Comparison of ENCODE assay signal across 9 mouse cellular contexts in the genomic region with DNA sequence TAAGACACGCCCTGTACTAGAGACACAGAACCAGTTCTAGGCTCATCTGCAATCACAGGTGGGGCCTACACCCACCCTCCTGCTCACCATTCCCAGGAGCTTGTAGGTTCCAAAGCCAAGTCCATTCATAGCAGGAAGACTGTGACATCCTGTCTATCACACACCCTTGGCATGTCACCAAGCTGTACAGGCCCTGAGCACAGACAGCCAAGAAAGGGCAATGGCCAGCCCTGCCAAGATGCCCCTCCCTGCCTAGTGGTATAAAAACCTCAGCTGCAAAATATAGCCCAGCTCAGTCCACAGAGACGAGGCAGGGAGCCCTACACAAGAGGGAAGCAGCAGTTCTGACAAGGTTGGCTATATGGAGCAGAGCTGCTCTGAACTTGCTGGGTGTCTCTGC. TPM values are rescaled to one million over a fixed set of nuclear protein-coding genes. Genes with fewer than 3 reads are reported as not detected.
A peak's percentile ranks its signal among the peaks of the same experiment; 100 is the strongest.
DNase-seq lines count a peak whose midpoint lies in the region; ATAC-seq and TF ChIP-seq lines count a peak whose summit lies in the region.
"Had no signal": no experiment of that assay in that cellular context is flagged by ENCODE, and none has a peak within 500 bp of the region (broad histone marks: within the 10 kb centered on the region; RNA-seq: fewer than 3 reads in every experiment).

No protein-coding gene starts in this region.

- no peak overlapping the region for H3K4me2 ChIP-seq in hindbrain, postnatal 0 days (ENCODE audit: low read depth, low read length)
- no peak overlapping the region for H3K4me2 ChIP-seq in hindbrain, embryonic 13.5 days
- H3K4me2 ChIP-seq: hindbrain, embryonic 12.5 days had no signal

- H3K27ac ChIP-seq in hindbrain, postnatal 0 days, result no peak overlapping the region
- no peak overlapping the region for H3K27ac ChIP-seq in hindbrain, embryonic 13.5 days
- H3K27ac ChIP-seq: hindbrain, embryonic 12.5 days had no signal

- WGBS in hindbrain, postnatal 0 days, result 66% methylated on average over 2 of the region's 2 CpGs
- 73% methylated on average over 2 of the region's 2 CpGs for WGBS in hindbrain, embryonic 13.5 days

- H3K9me3 ChIP-seq in hindbrain, postnatal 0 days (ENCODE audit: low read length), result no peaks in the 10 kb centered on the region
- H3K9me3 ChIP-seq in hindbrain, embryonic 13.5 days, result no peaks in the 10 kb centered on the region
- H3K9me3 ChIP-seq: hindbrain, embryonic 12.5 days had no signal

- intact Hi-C loops in heart, postnatal 36 days (cut with DNase I), result no loop called here

- H3K4me3 ChIP-seq in hindbrain, postnatal 0 days (ENCODE audit: low read length), result no peak overlapping the region
- no peak overlapping the region for H3K4me3 ChIP-seq in hindbrain, embryonic 13.5 days
- H3K4me3 ChIP-seq: hindbrain, embryonic 12.5 days had no signal

- ATAC-seq in hindbrain, postnatal 0 days, result no peak; the same call in 1 of the 2 replicates
- ATAC-seq in hindbrain, embryonic 13.5 days (ENCODE audit: low FRiP score), result no peak

- H3K4me1 ChIP-seq in hindbrain, postnatal 0 days (ENCODE audit: insufficient read depth, low read length), result no peaks in the 10 kb centered on the region
- H3K4me1 ChIP-seq in hindbrain, embryonic 13.5 days (replicated peaks), result peaks cover 25% of the 10 kb centered on the region; the same call in 1 of the 2 replicates

- no peak for TF ChIP-seq CTCF in hindbrain, postnatal 0 days (IDR thresholded peaks at IDR 0.05; ENCODE audit: low read depth)

- H3K9ac ChIP-seq in hindbrain, postnatal 0 days (replicated peaks; ENCODE audit: low read length), result no peak overlapping the region
- H3K9ac ChIP-seq in hindbrain, embryonic 13.5 days, result no peak overlapping the region
- H3K9ac ChIP-seq: hindbrain, embryonic 12.5 days had no signal

- peak; percentile 16 for DNase-seq in hindbrain, postnatal 0 days (ENCODE audit: low spot score)
- peak; percentile 61 to 77 for DNase-seq in cerebellum, postnatal 25 days
- DNase-seq in heart, postnatal 36 days, result peak; percentile 69 to 77
- peak; percentile 84 for DNase-seq in lung, postnatal 25 days (ENCODE audit: low spot score)
- no peak for DNase-seq in frontal cortex, postnatal 25 days (ENCODE audit: low spot score in 2 of 2)
- no peak for DNase-seq in thymus, postnatal 0 days (ENCODE audit: low spot score)
- DNase-seq in layer of hippocampus, postnatal 25 days (ENCODE audit: extremely low spot score in 1 of 2, low spot score in 1 of 2), result no peak

- no peaks in the 10 kb centered on the region for H3K27me3 ChIP-seq in hindbrain, postnatal 0 days (ENCODE audit: insufficient read depth, low read length)
- no peaks in the 10 kb centered on the region for H3K27me3 ChIP-seq in hindbrain, embryonic 13.5 days
- H3K27me3 ChIP-seq: hindbrain, embryonic 12.5 days had no signal

- no peaks in the 10 kb centered on the region for H3K36me3 ChIP-seq in hindbrain, postnatal 0 days (ENCODE audit: insufficient read depth, low read length)
- H3K36me3 ChIP-seq in hindbrain, embryonic 13.5 days, result no peaks in the 10 kb centered on the region
- H3K36me3 ChIP-seq: hindbrain, embryonic 12.5 days had no signal

RNA-seq across cellular contexts. Expression of gene Mob2, which starts 26.7 kb away (rescaled TPM):
- 41.1 and 45.5 TPM in 2 replicates for total RNA-seq in hindbrain, postnatal 0 days (2014; rRNA removed)
- 43.4 and 44.1 TPM in 2 replicates for polyA plus RNA-seq in hindbrain, postnatal 0 days (2015; fragmentation: Nextera tagmentation; extraction: Ambion mirVana)
- polyA plus RNA-seq in hindbrain, embryonic 13.5 days (2015; fragmentation: Nextera tagmentation; extraction: Ambion mirVana), result 53.0 and 53.5 TPM in 2 replicates
- total RNA-seq in heart, postnatal 36 days (2021), result 10 to 100 TPM; 43.6 to 43.8 TPM
- polyA plus RNA-seq in thymus, postnatal 0 days (2015; fragmentation: Nextera tagmentation; extraction: Ambion mirVana), result 92.2 and 93.5 TPM in 2 replicates
- 10 to 100 TPM; 27.0 to 29.1 TPM for total RNA-seq in layer of hippocampus, postnatal 25 days (2021)

Comparison
In these comparisons a context has a peak if more than half of its experiments do, and no peak if none do; other contexts are left out.
1. DNase-seq: peak in hindbrain, postnatal 0 days (single experiment), cerebellum, postnatal 25 days (2 of 2), heart, postnatal 36 days (2 of 2) and lung, postnatal 25 days (single experiment); none in frontal cortex, postnatal 25 days (0 of 2), thymus, postnatal 0 days (single experiment) and layer of hippocampus, postnatal 25 days (0 of 2).